Mouse (Mus musculus) cerebellum, adult 2 months (tissue): ENCODE measurements at regions not wholly inside any gene's neighbourhood (a gene's known extent, or its start where the extent isn't known, plus 50 kb on each side); places are given as distances from the start of the nearest gene placed in this dataset.

Experiments
- CTCF ChIP-seq: fragments of 200-500 bp; IDR thresholded peaks from 2 replicates; pipeline ENCODE4 v1.5.1; 2011; ENCODE audit warnings: low read depth, mild to moderate bottlenecking, control low read depth, low read length, moderate library complexity, borderline replicate concordance; ENCODE audit not compliant: insufficient read depth
- POLR2A ChIP-seq: fragments of 200-500 bp; IDR thresholded peaks from 2 replicates; pipeline ENCODE4 v1.6.1; 2011; ENCODE audit warnings: low read length, control low read depth, borderline replicate concordance; ENCODE audit not compliant: insufficient read depth

DNA sequence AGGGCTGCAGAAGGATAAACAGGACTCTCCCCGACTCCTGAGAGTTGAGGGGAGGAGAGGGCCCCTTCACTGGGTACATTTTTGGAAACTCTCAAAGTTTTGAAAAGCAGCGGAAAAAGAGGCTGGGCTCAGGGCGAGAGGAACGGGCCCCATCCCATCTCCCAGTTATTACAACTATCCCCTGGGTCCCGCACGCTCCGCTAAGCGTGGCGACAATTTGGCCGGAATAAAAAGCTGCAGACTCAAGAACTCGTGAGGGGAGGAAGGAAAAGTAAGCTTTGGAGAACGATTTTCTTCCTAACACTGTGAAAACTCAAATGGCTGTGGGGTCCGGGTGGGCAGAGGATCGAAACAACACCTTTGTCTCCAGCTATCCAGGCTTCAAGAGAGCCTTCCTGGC lies 611.4 kb upstream of the Sall1 start:
- TF ChIP-seq CTCF (no peak), POLR2A (no peak)
